Mouse (Mus musculus): Measurements from ENCODE around the gene Papola.
A peak's percentile ranks its signal among the peaks of the same experiment; 100 is the strongest.
"Not testable (repeated sequence)": the region's sequence is repeated elsewhere in the genome, so short reads cannot be mapped to it uniquely, and the experiment has no call there.

Papola gene

DNA sequence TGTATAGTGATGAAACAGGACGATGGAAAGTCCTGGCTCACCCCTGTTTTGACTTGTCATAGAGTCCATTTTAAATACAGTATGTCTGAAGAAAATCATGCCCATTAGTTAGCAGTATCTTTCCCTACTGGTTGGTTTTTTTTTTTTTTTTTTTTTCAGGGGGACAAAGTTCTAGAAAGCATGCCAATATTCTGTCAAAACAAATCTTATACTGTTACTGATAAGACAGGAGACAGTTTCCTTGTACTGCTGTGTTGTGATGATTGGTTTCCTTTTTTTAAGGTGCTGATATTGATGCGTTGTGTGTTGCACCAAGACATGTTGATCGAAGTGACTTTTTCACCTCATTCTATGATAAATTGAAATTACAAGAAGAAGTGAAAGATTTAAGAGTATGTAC is 21.7 kb downstream of the Papola start:
- DNase-seq: no peak

DNA sequence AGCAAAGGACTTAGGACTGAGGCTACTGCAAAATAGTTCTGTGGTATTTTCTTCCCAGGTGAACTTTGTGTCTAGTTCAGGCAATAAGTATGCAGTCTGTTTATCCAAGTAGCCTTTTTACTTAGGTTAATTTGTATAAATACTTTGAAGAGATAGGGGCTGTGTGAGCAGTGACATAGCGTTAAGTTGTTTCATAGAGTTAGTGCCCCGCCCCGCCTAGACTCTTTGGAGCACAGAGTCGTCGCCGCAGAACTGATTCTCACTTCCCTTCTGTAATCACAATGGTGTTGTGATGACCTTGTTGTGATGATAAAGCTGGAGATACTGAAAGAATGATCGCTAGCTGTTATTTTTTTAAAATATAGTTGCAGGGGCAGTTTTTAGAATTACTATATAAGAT is 22.9 kb downstream of the Papola start:
- no peak for DNase-seq

DNA sequence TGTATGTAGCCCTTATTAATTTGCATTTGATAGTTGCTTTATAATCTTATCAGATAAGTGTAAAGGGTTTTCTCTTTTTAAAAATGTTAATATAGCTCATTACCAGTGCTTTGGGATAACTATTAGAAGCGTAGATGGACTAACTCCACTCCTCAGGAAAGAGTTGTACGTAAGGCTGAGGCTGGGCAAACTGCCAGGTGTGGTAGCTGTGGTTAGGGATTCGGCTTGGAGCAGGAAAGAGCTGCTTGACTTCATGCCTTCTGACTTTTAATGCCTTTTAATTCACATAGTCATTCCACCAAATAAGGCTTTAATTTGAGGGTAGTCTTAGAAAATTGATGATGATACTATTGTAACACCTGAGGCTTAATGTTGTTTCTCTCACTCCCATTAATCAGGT is 24.5 kb downstream of the Papola start:
- no peak for DNase-seq

DNA sequence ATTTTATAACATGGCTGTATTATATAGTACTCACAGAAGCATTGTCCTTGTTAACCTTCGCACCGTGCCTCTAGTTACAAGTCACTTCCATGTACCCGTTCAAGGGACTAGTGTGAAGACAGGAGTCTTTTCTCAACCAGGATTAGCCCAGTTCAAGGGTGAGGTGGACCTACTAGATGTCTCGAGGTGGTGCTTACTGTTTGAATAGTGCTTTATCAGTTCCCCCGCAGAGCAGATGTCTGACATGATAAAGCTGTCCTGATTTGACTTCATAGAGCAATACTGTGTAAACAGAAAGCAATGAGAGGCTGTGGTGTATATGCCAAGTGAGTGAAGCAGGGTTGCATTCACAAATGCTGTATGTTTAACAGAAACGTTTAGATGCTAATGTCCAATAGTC is 26.1 kb downstream of the Papola start:
- DNase-seq: no peak

DNA sequence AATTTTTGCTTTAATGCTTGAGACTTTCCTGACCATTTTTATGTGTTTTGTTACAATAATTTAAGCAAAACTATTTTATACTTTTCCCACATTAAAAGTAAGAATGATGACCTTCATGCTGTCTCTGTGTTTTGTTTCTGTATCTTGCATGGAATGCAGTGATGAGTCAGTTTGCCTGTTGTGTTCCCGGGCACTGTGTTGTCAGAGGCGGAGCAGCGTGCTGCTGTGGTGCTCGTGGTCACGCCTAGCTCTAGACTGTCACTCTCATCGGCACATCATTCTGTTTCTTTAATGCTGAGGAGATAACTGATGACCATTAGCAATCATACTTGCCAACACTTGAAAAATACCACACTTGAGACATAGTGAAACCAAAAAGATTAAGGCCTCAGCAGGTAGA is 29.5 kb downstream of the Papola start:
- no peak for DNase-seq

DNA sequence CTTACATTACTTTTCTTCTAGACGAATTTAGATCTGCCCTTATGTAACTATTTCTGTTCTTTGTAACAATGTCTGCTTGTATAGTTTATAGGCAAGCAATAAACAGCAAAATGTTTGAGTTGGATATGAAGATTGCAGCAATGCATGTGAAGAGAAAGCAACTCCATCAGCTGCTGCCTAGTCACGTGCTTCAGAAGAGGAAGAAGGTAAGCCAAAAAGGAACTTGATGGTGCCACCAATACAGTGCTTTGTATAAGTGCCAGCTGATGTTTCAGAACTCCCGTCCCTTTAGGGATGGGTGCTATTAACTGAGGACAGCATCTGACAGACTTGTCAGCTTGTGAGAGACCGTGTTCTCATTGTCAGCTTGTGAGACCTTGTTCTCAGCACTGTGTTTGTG is 39.0 kb downstream of the Papola start:
- no peak for DNase-seq

DNA sequence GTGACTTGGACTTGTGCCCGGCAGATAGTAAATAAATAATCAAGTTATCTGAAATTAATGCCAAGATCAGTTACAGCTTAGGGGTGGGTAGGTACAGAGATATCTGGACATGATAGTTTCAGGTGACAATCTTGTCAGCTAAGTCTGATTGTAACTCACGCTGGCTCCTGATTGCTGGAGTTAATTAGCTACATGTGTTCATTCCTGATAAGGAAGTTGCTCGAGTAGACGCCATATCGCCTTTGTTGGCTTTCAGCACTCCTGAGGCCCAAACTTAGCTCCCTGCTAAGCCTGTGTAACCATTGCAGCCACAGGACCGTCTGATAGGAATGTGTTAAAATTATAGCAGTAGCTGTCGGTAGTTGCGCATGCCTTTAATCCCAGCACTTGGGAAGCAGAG is 40.2 kb downstream of the Papola start:
- no peak for DNase-seq

DNA sequence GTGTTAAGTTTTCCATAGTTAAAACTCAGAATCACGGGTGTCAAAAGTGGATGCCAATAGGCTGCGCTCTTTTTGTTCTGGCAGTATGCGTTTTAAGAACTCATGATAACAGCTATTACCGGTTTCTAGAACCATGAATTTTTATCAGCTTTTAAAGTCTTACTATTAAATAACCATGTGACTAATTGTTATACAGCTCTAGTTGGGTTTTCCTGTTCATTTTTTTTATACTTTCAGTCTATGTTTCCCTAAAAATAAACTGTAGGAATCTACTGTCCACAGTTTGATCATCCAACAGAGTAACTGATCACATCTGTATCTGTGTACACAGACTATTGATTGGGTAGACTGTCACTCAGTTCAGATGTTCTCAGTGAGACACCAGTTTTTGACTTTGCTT is 40.8 kb downstream of the Papola start:
- no peak for DNase-seq

DNA sequence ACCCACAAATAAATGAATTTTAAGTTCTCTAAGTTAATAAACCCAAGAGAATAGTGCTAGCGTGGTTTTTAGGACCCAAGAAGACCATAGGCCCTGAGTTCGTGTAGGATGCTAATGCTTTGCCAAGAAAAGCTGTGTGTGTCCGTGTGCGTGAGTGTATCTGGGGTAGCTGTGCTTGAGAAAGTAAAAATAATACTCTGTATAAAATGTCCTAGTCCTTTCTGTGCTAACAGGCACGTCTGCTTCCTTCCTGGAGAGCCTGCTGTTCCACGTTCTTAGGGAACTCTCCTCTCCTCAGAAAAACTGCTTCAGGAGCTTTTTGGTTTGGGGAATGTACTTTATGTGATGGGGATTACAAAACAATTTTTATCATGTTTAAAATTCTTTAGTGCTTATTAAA is 48.0 kb downstream of the Papola start:
- no peak for DNase-seq

DNA sequence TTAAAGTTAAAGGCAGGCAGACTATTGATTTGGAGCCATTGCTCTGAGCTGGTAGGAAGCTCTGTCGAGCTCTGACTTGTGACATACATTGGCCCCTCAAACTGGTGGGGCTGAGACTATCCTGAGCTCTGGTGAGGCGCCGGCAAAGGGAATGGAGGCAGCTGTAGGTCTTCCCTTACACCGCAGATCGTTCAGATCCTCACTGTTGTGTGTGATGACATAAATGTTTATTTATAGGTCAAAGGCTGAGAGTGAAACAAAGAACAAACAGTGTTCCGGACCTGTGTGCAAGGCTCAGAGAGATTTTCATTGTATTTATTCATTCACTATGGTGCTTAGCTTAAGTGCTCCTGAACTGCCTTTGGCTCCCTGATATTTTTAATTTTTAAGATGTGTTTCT is 50.4 kb downstream of the Papola start:
- no peak for DNase-seq

DNA sequence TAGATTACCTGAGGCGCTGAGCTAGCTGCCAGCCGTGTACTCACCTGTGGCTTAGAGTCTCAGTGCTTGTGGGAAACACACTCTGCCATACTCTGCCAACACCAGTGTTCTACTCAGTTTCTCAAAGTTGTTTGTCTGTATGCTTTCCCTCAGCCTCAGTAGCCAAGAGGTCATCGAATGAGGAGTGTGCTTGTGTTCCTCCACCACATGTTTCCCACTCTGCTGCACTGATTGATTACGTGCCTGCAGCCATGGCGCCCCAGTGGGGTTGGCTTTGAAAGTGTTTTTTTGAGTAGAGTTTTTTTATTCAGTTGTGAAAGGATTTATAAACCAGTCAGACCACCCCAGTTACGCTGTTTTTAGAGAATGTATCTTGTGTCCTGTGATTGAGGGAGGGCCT is 51.1 kb downstream of the Papola start:
- DNase-seq: no peak

DNA sequence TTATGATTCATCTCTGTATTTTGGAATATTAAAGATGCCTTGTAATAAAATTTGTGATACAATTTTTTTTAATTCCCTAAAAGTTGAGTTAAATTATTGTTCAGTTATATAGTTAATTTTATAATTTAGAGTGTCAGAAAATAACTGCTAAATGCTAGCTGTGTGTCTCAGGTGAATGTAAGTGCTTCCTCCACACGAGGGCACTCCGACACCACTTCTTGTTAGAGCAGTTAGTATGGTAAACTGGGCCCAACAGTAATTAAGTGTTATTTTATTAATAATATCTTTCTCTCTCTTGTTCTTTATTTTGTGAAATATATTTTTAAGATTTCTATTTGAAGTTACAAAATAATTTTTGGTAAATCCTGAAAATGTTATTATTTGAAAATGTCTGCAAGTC is 51.7 kb downstream of the Papola start:
- no peak for DNase-seq

DNA sequence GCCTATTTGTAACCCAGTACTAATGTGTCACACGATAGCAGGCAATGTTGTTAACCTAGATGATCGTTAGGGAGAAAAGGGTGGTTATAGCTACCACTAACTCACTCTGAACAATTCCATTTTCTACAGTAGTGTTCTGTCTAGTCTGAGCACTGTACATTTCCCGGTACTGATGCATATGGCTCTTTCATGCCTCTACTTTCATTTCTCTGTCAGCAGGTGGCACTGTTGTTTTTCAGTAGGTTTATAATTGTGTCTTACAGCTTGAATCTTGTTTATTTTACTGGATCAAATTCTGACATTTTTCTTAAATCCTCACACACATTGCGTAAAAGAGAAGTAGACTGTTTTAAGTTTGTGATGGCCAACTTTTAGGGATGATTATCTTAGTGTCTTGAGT is 54.6 kb downstream of the Papola start:
- no peak for DNase-seq

DNA sequence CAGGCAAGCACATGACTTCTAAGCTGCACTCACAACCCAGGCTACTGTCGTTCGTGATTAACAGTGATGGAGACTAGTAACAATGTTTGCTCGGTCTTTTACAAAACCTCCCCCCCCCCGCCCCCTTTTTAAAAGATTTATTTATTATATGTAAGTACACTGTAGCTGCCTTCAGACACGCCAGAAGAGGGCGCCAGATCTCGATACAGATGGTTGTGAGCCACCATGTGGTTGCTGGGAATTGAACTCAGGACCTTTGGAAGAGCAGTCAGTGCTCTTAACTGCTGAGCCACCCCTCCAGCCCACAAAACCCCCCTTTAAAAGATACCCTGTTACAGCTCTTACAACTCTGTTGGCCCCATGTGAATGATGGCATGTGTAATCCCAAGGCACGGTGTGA is 56.1 kb downstream of the Papola start:
- DNase-seq: not testable (repeated sequence)

DNA sequence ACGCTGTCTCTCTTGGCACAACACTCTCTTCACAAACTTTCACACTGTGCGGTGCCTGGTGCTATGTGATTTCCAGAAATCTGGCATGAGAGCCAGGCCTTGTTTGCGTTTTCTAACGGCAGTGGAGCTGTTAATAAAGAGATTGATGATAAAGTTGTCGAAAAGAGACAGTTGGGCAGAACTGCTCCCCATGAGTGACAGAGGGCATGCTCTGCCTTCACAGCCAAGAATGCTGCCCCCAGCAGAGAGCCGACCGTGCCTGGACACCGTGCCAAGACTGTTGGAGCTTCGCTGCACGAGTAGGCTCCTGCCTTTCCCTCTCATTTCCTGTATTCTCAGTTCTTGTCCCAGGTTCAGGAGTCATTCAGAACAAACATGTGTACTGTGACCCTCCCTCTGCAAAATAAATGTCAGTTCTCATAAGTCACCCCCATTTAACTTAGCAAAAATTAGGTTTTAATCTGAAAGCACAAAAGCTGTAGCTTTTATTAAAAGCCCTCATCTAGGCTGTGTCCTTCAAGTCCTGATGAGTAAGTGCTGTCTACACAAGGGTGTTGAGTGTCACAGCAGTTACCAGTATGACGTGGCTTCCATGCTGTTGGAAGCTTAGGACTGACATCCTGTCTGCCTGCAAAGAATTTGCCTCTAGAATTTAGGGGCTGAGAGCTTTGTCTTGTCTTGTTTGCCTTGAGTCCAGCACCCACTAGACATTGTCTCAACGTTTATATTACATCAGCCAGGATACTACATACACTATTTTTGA is 58.9 kb downstream of the Papola start:
- peak; percentile 53 for DNase-seq

DNA sequence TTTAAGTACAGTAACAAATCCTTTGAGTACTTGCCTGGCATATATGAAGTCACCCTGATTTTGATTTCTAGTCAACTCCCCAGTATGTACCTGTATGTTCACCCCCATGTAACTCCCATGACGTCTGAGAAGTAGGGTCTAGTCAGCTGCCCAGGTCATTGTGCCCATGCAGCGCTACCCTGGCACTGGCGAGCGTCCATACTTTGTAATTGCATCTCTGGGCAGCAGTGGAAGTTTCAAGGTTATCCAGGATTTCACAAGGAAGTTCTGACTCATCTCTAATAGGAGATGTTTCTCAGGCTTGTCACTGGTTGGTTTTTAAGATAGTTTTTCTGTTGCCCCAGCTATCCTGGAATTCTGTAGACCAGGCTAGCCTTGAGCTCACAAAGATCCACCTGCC is 59.9 kb downstream of the Papola start:
- no peak for DNase-seq

DNA sequence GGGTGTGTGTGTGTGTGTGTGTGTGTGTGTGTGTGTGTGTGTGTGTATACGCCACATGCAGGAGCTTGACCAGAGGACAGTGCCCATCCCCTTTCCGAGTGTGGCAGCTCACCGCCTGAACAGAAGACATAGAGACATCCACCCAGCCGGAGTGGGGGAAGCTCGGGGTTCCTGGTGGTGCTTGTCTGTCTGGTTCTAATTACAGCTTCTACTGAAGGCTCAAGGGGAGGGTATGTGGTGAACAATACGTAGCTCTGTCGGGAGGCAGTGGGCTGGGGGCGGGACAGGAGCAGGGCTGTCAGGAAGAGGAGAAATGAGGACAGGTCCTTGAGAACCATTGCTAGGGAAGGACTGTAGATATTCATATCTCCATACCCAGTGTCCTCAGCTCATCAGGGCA is 64.6 kb downstream of the Papola start:
- DNase-seq: no peak

DNA sequence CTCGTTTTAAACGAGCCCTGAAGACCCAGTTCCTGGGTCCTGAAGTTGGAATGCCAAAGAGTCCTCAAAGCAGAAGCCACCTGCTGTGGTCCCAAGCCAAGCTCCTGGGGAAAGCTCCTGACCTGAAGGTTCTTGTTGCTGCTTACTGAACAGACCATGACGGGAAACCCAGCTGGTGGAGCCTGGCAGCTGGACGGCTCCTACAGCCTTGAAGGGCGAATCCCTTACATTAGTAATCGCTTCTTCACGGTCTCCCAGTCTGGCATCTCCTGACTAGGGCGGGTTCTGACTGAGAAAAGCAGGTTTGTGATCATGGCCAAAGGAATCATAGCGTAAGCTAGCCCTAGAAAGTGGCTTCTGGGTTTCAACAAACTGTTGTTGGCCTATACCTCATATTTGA is 66.2 kb downstream of the Papola start:
- DNase-seq: no peak

DNA sequence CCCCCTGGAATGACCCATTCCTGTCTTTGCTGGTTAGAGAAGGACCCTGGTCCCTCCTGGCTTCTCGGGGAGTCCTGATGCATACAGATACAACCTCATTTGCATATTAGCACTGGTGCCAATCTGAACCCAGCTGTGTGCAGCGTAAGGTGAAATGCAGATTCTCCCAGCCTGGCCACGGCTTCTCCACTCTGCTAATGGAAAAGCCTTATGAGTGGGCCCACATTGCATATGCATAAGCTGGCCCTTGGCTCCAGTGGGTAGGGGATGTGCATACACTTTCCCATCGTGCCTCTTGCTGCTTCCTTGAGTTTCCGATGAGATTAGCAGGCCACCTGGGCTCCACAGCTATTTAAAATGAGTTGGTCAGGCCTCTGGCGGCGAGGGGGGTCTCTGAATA is 68.3 kb downstream of the Papola start:
- DNase-seq: no peak

DNA sequence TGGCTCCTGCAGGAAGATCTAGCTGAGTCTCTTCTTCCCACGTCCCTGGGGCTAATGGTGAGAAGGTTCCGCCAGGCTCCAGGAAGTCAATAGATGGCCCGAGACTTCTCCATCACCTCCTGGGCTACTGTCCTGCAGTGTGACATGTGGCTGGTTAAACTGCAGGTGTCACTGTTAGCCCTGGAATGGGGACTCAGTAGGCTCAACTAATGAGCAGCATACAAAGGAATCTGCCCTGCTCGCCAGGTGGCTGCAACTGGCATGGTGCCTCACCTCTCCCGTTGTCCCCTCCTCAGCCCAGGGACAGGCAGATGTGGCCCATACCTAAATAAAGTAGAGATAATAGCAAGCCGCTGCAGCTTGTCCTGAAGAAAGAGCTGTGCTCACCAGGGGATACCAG is 70.1 kb downstream of the Papola start:
- no peak for DNase-seq

DNA sequence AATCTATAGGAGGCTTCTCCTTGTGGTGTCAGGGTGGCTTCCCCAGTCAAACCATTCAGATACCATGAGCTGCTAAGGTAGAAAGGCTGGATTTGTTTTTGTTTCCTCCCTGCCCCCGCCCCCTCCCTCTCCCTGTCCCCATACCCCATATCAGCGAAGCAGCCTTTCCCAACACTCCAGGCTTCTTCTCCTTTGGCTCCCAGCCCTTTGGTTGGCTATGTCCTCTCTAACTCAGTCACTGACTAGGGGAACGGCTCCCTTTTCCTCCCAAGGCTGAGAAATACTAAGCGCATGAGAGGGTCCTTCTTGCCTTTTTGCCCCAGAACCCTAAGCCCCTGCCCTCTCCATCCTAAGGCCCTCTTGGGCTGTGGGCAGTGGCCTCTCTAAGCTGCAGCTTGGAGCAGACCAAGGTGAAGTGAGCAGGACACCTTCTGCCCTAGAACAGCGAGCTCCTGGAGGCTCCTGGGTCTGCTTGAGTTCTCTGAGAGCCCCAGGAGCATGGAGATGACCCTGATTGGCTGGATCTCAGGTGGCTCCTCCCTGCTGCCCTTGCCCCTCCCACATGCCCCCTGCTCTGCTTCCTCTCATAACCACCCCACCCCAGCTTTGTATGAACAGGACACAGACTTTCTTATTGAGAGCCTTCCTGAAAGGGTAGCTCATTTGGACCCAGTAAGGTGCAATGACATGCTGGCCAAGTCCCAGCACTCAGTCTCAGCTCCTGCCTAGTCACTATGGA is 73.6 kb downstream of the Papola start:
- DNase-seq: no peak

DNA sequence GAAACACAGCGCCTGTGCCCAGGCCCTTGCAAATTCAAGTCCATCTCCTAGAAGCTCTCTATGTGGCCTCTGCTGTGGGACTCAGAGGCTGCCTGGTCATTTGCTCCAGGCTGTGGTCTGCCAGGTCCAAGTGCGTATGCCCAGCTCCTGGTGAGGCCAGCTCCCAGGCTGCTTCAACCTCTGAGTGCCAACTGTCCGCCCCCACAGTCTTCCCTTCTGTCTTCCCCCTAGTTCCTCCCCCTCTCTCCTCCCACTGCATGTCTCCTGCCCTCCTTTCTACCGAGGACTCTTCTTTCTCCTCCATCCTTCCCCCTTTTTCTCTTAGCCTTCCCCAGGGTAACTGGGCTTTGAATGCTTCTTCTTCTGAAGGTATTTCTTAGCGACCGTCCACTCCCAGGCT is 77.6 kb downstream of the Papola start:
- DNase-seq: peak; percentile 30

DNA sequence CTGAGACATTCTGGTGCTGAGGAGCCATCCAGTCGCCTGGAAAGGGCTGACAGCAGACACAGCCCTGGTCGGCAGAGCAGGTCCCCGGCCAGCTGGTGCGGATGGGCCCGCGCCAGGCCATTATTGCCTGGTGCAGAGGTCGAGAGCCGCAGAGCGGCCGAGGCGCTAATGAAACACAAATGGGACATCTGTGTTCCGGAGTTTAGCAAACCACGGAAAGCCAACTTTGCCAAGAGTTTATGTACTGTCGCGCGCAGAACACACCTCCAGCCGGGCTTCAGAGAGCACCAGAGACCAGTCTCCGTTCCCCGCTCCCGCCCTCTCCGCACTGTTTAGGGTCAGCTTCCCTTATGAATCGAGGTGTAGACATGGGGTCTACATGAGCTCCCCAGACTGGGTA is 78.1 kb downstream of the Papola start:
- DNase-seq: peak; percentile 47

DNA sequence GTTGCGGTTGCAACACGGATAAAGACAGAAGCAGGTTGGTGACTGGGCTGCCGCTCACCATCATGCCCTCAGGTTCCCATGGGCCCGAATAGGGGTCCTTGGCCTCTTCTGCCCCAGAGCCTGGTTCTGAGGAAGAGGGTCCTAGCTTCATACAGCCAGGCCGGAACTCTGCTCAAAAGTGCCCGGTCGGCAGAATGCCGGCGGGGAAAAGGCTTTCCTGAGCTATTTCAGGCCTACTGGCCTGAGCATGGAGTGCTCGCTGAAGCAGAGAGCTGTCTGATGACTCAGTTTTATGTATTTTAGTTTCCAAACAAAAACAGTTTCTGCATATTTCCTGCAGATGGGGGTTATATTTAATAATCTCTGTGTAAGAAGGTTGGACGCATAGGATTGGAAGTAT is 78.9 kb downstream of the Papola start:
- DNase-seq: no peak

DNA sequence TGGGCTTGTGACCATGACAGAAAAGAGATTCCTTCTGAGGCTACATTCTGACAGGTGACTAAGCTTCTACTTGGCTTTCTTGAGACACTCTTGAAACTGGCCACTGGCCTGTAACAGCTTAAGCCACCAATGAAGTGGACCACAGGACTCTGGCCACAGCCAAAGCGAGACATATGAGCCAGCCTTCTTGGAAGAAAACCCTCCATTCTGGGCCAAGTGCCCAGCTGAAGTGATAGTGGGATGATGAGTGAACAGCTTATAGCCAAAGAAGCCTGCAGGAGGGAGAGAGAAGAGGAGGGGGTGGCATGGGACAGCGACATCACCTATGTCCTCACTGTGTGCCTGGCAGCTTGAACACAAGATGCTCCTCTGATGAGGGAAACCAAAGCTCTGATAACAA is 83.2 kb downstream of the Papola start:
- DNase-seq: no peak

All from cerebellum, adult 11-12 months (tissue).